Mouse (Mus musculus): ENCODE measurements around the gene Atg9a.

GRCm38 (mm10) chr1:75136730-75137129, 55.3 kb downstream of the Atg9a start:
- TF ChIP-seq POLR2A (IDR thresholded peaks at IDR 0.05; ENCODE audit: control insufficient read depth, low read depth, low read length) (no peak), CTCF (IDR thresholded peaks at IDR 0.05; ENCODE audit: control insufficient read depth, insufficient read depth, insufficient replicate concordance, low read depth, low read length) (no peak)
